Mouse (Mus musculus) MEL (cell line): ENCODE measurements around the gene Med4.

Experiments used
- CHD2 ChIP-seq: IDR thresholded peaks from 2 replicates; pipeline ENCODE4 v1.6.1; 2011; ENCODE audit warnings: low read length, improper control_type of control experiment
- CTCF ChIP-seq, 3 experiments: IDR thresholded peaks in 2 of 3; conservative IDR thresholded peaks in 1 of 3; 2 replicates each; pipeline ENCODE4 v1.5.1; 2011 to 2012; ENCODE audit warnings: low read length in 3 of 3, low read depth in 2 of 3, mild to moderate bottlenecking in 2 of 3, improper control_type of control experiment in 1 of 3, inconsistent platforms in 1 of 3, mixed read lengths in 1 of 3, moderate library complexity in 1 of 3; ENCODE audit not compliant: control insufficient read depth in 1 of 3, insufficient read depth in 1 of 3, poor library complexity in 1 of 3, severe bottlenecking in 1 of 3
- E2F4 ChIP-seq: IDR thresholded peaks from 2 replicates; pipeline ENCODE4 v1.6.1; 2011; ENCODE audit warnings: low read depth, low read length, improper control_type of control experiment, borderline replicate concordance
- EP300 ChIP-seq, 2 experiments: IDR thresholded peaks; 2 replicates each; pipeline ENCODE4 v1.6.1; 2011; ENCODE audit warnings: improper control_type of control experiment in 2 of 2, low read length in 2 of 2, low read depth in 1 of 2, mild to moderate bottlenecking in 1 of 2
- GABPA ChIP-seq: IDR thresholded peaks from 2 replicates; pipeline ENCODE4 v1.6.1; 2012; ENCODE audit warnings: low read depth, mild to moderate bottlenecking, inconsistent platforms, low read length, improper control_type of control experiment, moderate library complexity
- POLR2A ChIP-seq, 2 experiments: IDR thresholded peaks; 2 replicates each; pipeline ENCODE4 v1.6.1; 2011 to 2012; ENCODE audit warnings: low read length in 2 of 2, mild to moderate bottlenecking in 2 of 2, control low read depth in 1 of 2, improper control_type of control experiment in 1 of 2, low read depth in 1 of 2, moderate library complexity in 1 of 2; ENCODE audit not compliant: control insufficient read depth in 1 of 2, insufficient read depth in 1 of 2, poor library complexity in 1 of 2
- POLR2AphosphoS2 ChIP-seq: IDR thresholded peaks from 2 replicates; pipeline ENCODE4 v1.6.1; 2011; ENCODE audit warnings: low read length, improper control_type of control experiment
- POLR2AphosphoS5 ChIP-seq: IDR thresholded peaks from 2 replicates; pipeline ENCODE4 v1.6.1; 2012; ENCODE audit warnings: low read depth, borderline replicate concordance, mild to moderate bottlenecking, inconsistent platforms, low read length, moderate library complexity, mixed read lengths
- ZC3H11A ChIP-seq: IDR thresholded peaks from 2 replicates; pipeline ENCODE4 v1.6.1; 2012; ENCODE audit warnings: low read depth, mild to moderate bottlenecking, inconsistent platforms, low read length, improper control_type of control experiment

DNA sequence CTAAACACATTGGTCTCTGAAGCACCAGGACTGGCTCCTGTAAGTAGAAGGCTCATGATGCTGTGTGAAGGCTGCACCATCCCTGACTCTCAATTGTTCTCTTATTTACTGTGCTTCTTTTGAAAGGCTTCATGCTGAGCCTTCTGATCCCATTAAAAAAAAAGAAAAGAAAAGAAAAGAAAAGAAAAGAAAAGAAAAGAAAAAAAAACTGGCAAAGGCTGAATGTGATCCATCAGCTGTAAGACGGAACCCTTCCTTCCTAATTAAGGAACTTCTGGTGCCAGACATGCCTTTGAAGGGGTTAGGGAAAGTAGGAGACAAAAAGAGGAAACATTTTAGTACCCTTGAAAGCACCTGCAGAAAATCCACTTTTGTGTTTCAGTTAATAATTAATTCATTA, 30.1 kb upstream of the Med4 start:
- TF ChIP-seq CHD2 (no peak), POLR2AphosphoS5 (no peak), GABPA (no peak), ZC3H11A (no peak), EP300 (IDR thresholded peaks at IDR 0.05; ENCODE audit: low read depth in 1 of 2, low read length in 2 of 2) (no peak), POLR2AphosphoS2 (no peak), POLR2A (IDR thresholded peaks at IDR 0.05; ENCODE audit: control insufficient read depth in 1 of 2, insufficient read depth in 1 of 2, low read depth in 1 of 2, low read length in 2 of 2, poor library complexity in 1 of 2) (no peak), CTCF (IDR thresholded peaks at IDR 0.05 in 2 of 3, conservative IDR thresholded peaks at IDR 0.05 in 1 of 3; ENCODE audit: control insufficient read depth in 1 of 3, insufficient read depth in 1 of 3, low read depth in 2 of 3, low read length in 3 of 3, poor library complexity in 1 of 3, severe bottlenecking in 1 of 3) (no peak), E2F4 (no peak)
